9 mouse cellular contexts compared by ENCODE assay signal in genomic region chr2:180051986-180052733, GRCm38 (mm10). TPM values are rescaled to one million over a fixed set of nuclear protein-coding genes. Genes with fewer than 3 reads are reported as not detected.
DNase-seq lines count a peak whose midpoint lies in the region; ATAC-seq and TF ChIP-seq lines count a peak whose summit lies in the region.
"Had no signal": no experiment of that assay in that cellular context is flagged by ENCODE, and none has a peak within 500 bp of the region (broad histone marks: within the 10 kb centered on the region; RNA-seq: fewer than 3 reads in every experiment).

No protein-coding gene starts in this region.

- H3K27me3 ChIP-seq in liver, embryonic 12.5 days (replicated peaks): no peaks in the 10 kb centered on the region
- H3K27me3 ChIP-seq in embryonic facial prominence, embryonic 13.5 days: no peaks in the 10 kb centered on the region
- H3K27me3 ChIP-seq in midbrain, postnatal 0 days (ENCODE audit: insufficient read depth, low read length): no peaks in the 10 kb centered on the region
- H3K27me3 ChIP-seq: liver, embryonic 15.5 days had no signal

- H3K9ac ChIP-seq in liver, embryonic 12.5 days: no peak overlapping the region
- 0 out of 2 replicates have a peak overlapping the region, but pooled peaks have one; percentile 16 for H3K9ac ChIP-seq in embryonic facial prominence, embryonic 13.5 days
- H3K9ac ChIP-seq in midbrain, postnatal 0 days (replicated peaks; ENCODE audit: low read length, poor library complexity, severe bottlenecking): no peak overlapping the region
- H3K9ac ChIP-seq: liver, embryonic 15.5 days had no signal

- peak; percentile 27 to 60 for DNase-seq in cerebellum, postnatal 14 days
- DNase-seq in cerebellum, adult 9-10 months: no peak
- peak; percentile 26 for DNase-seq in liver
- DNase-seq in midbrain, postnatal 0 days (ENCODE audit: low spot score): no peak
- DNase-seq in ovary, postnatal 10 days (ENCODE audit: low spot score): no peak
- no peak for DNase-seq in urinary bladder, postnatal 10 days (ENCODE audit: low spot score)

- no peak overlapping the region for H3K27ac ChIP-seq in liver, embryonic 12.5 days
- H3K27ac ChIP-seq in embryonic facial prominence, embryonic 13.5 days: no peak overlapping the region
- H3K27ac ChIP-seq in midbrain, postnatal 0 days (ENCODE audit: low read depth, low read length): no peak overlapping the region
- H3K27ac ChIP-seq: liver, embryonic 15.5 days had no signal

- H3K36me3 ChIP-seq in liver, embryonic 12.5 days: peaks cover 19% of the 10 kb centered on the region
- H3K36me3 ChIP-seq in embryonic facial prominence, embryonic 13.5 days: peaks cover 56% of the 10 kb centered on the region
- H3K36me3 ChIP-seq in midbrain, postnatal 0 days (ENCODE audit: insufficient read depth, low read length): peaks cover 45% of the 10 kb centered on the region

- ATAC-seq in liver, embryonic 12.5 days: no peak
- ATAC-seq in embryonic facial prominence, embryonic 13.5 days (ENCODE audit: insufficient number of reproducible peaks, insufficient read depth, low FRiP score, low TSS enrichment, low read depth): no peak
- no peak for ATAC-seq in midbrain, postnatal 0 days (ENCODE audit: low FRiP score)

- peak; percentile 52 for TF ChIP-seq CTCF in midbrain, postnatal 0 days (IDR thresholded peaks at IDR 0.05)

- no peak overlapping the region for H3K4me3 ChIP-seq in liver, embryonic 12.5 days
- H3K4me3 ChIP-seq in embryonic facial prominence, embryonic 13.5 days: no peak overlapping the region
- no peak overlapping the region for H3K4me3 ChIP-seq in midbrain, postnatal 0 days (ENCODE audit: low read depth, low read length)
- H3K4me3 ChIP-seq: liver, embryonic 15.5 days had no signal

- H3K9me3 ChIP-seq in liver, embryonic 12.5 days (replicated peaks): no peaks in the 10 kb centered on the region
- no peaks in the 10 kb centered on the region for H3K9me3 ChIP-seq in embryonic facial prominence, embryonic 13.5 days
- no peaks in the 10 kb centered on the region for H3K9me3 ChIP-seq in midbrain, postnatal 0 days (ENCODE audit: low read length)
- H3K9me3 ChIP-seq: liver, embryonic 15.5 days had no signal

- peaks cover 3% of the 10 kb centered on the region; the same call in 1 of the 2 replicates for H3K4me1 ChIP-seq in liver, embryonic 12.5 days
- H3K4me1 ChIP-seq in embryonic facial prominence, embryonic 13.5 days: peaks cover 7% of the 10 kb centered on the region; the same call in 1 of the 2 replicates
- H3K4me1 ChIP-seq in midbrain, postnatal 0 days (ENCODE audit: insufficient read depth, low read length): no peaks in the 10 kb centered on the region; the same call in 1 of the 2 replicates

- H3K4me2 ChIP-seq in liver, embryonic 12.5 days: no peak overlapping the region
- H3K4me2 ChIP-seq in embryonic facial prominence, embryonic 13.5 days: no peak overlapping the region
- no peak overlapping the region for H3K4me2 ChIP-seq in midbrain, postnatal 0 days (ENCODE audit: low read depth, low read length, poor library complexity, severe bottlenecking)
- H3K4me2 ChIP-seq: liver, embryonic 15.5 days had no signal

- 82% methylated on average over 14 of the region's 14 CpGs for WGBS in liver, embryonic 12.5 days (ENCODE audit: insufficient replicate concordance)
- WGBS in embryonic facial prominence, embryonic 13.5 days: 86% methylated on average over 14 of the region's 14 CpGs
- WGBS in midbrain, postnatal 0 days: 90% methylated on average over 14 of the region's 14 CpGs

RNA-seq across cellular contexts. Expression of gene Ss18l1, which starts 9.9 kb away (rescaled TPM):
- polyA plus RNA-seq in liver, embryonic 12.5 days (2016; fragmentation: Nextera tagmentation; extraction: Ambion mirVana): 1.3 and 1.6 TPM in 2 replicates
- 6.2 and 8.2 TPM in 2 replicates for polyA plus RNA-seq in embryonic facial prominence, embryonic 13.5 days (2015; fragmentation: Nextera tagmentation; extraction: Ambion mirVana)
- 110 and 111 TPM in 2 replicates for total RNA-seq in midbrain, postnatal 0 days (2014; rRNA removed)
- 49.2 and 52.3 TPM in 2 replicates for polyA plus RNA-seq in midbrain, postnatal 0 days (2015; fragmentation: Nextera tagmentation; extraction: Ambion mirVana)

RNA-seq across cellular contexts. Expression of gene Psma7, which starts 9.9 kb away (rescaled TPM):
- 455 and 456 TPM in 2 replicates for polyA plus RNA-seq in liver, embryonic 12.5 days (2016; fragmentation: Nextera tagmentation; extraction: Ambion mirVana)
- polyA plus RNA-seq in embryonic facial prominence, embryonic 13.5 days (2015; fragmentation: Nextera tagmentation; extraction: Ambion mirVana): 578 and 596 TPM in 2 replicates
- 197 and 234 TPM in 2 replicates for total RNA-seq in midbrain, postnatal 0 days (2014; rRNA removed)
- 584 and 586 TPM in 2 replicates for polyA plus RNA-seq in midbrain, postnatal 0 days (2015; fragmentation: Nextera tagmentation; extraction: Ambion mirVana)

RNA-seq across cellular contexts. Expression of gene Mtg2, which starts 18.2 kb away (rescaled TPM):
- 17.6 and 18.0 TPM in 2 replicates for polyA plus RNA-seq in liver, embryonic 12.5 days (2016; fragmentation: Nextera tagmentation; extraction: Ambion mirVana)
- 21.8 and 29.1 TPM in 2 replicates for polyA plus RNA-seq in embryonic facial prominence, embryonic 13.5 days (2015; fragmentation: Nextera tagmentation; extraction: Ambion mirVana)
- total RNA-seq in midbrain, postnatal 0 days (2014; rRNA removed): 18.0 and 21.3 TPM in 2 replicates
- 27.3 and 29.1 TPM in 2 replicates for polyA plus RNA-seq in midbrain, postnatal 0 days (2015; fragmentation: Nextera tagmentation; extraction: Ambion mirVana)

RNA-seq across cellular contexts. Expression of gene Lsm14b, which starts 27.4 kb away (rescaled TPM):
- 2.4 and 2.7 TPM in 2 replicates for polyA plus RNA-seq in liver, embryonic 12.5 days (2016; fragmentation: Nextera tagmentation; extraction: Ambion mirVana)
- polyA plus RNA-seq in embryonic facial prominence, embryonic 13.5 days (2015; fragmentation: Nextera tagmentation; extraction: Ambion mirVana): 11.1 and 11.4 TPM in 2 replicates
- total RNA-seq in midbrain, postnatal 0 days (2014; rRNA removed): 113 and 118 TPM in 2 replicates
- 22.0 and 23.6 TPM in 2 replicates for polyA plus RNA-seq in midbrain, postnatal 0 days (2015; fragmentation: Nextera tagmentation; extraction: Ambion mirVana)

RNA-seq across cellular contexts. Expression of gene Hrh3, which starts 52.1 kb away (rescaled TPM):
- polyA plus RNA-seq in liver, embryonic 12.5 days (2016; fragmentation: Nextera tagmentation; extraction: Ambion mirVana): not detected in 2 replicates
- polyA plus RNA-seq in embryonic facial prominence, embryonic 13.5 days (2015; fragmentation: Nextera tagmentation; extraction: Ambion mirVana): 0.17 TPM in 1 of 2 replicates, not detected in the other
- total RNA-seq in midbrain, postnatal 0 days (2014; rRNA removed): 6.2 and 9.3 TPM in 2 replicates
- 4.9 and 6.2 TPM in 2 replicates for polyA plus RNA-seq in midbrain, postnatal 0 days (2015; fragmentation: Nextera tagmentation; extraction: Ambion mirVana)
- polyA plus RNA-seq: liver, embryonic 15.5 days had no signal

Comparison
In these comparisons a context has a peak if more than half of its experiments do, and no peak if none do; other contexts are left out.
1. DNase-seq: peak in cerebellum, postnatal 14 days (2 of 2) and liver (single experiment); none in cerebellum, adult 9-10 months (single experiment), midbrain, postnatal 0 days (single experiment), ovary, postnatal 10 days (single experiment) and urinary bladder, postnatal 10 days (single experiment).